8 mouse cellular contexts compared by ENCODE assay signal in the genomic region with DNA sequence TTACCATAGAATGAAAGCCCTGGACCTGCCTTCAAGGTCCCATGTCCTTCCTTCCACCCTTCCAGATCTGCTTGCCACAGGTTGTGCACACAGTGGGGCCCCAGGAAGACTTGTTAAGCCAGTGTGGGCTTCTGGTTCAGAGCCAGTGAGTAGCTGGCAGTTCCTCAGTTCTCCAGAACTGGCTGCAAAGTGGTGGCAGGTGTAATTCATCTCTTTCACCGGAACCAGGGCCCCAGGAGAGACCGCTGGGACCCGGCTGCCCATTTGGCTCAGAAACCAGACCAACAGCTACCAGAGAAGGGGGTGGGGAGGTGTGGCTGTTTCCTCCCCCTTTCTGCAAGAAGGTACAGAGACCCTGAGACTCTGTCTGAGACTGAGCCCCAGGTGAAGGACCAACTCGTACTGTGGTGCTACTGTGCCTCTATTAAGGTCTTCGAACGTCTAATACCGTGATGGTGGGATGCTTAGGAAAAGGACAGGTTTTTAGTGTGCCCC. TPM values are rescaled to one million over a fixed set of nuclear protein-coding genes. Genes with fewer than 3 reads are reported as not detected.
DNase-seq lines count a peak whose midpoint lies in the region; ATAC-seq lines count a peak whose summit lies in the region.

No protein-coding gene starts in this region.

- H3K9ac ChIP-seq in liver, embryonic 11.5 days (ENCODE audit: low read depth, low read length) = no peak overlapping the region
- H3K9ac ChIP-seq in embryonic facial prominence, embryonic 15.5 days = no peak overlapping the region
- H3K9ac ChIP-seq in limb, embryonic 11.5 days (ENCODE audit: low read length) = no peak overlapping the region
- no peak overlapping the region for H3K9ac ChIP-seq in midbrain, embryonic 15.5 days

- peak overlapping the region; percentile 66; the same call in 1 of the 2 replicates for H3K4me3 ChIP-seq in liver, embryonic 11.5 days (ENCODE audit: low read depth, low read length)
- H3K4me3 ChIP-seq in embryonic facial prominence, embryonic 15.5 days (replicated peaks) = peak overlapping the region; percentile 70
- H3K4me3 ChIP-seq in hindbrain, embryonic 10.5 days = peak overlapping the region; percentile 68
- H3K4me3 ChIP-seq in limb, embryonic 11.5 days (ENCODE audit: low read depth, low read length) = peak overlapping the region; percentile 69
- peak overlapping the region; percentile 61 for H3K4me3 ChIP-seq in midbrain, embryonic 15.5 days

- WGBS in liver, embryonic 11.5 days = 12% methylated on average over 7 of the region's 7 CpGs
- WGBS in embryonic facial prominence, embryonic 15.5 days = 10% methylated on average over 7 of the region's 7 CpGs
- WGBS in hindbrain, embryonic 10.5 days = 13% methylated on average over 7 of the region's 7 CpGs
- WGBS in limb, embryonic 11.5 days = 5% methylated on average over 7 of the region's 7 CpGs
- WGBS in midbrain, embryonic 15.5 days = 21% methylated on average over 7 of the region's 7 CpGs

- H3K27me3 ChIP-seq in liver, embryonic 11.5 days (replicated peaks; ENCODE audit: control insufficient read depth, insufficient read depth, low read length) = peaks cover 22% of the 10 kb centered on the region; the same call in 1 of the 2 replicates
- no peaks in the 10 kb centered on the region for H3K27me3 ChIP-seq in embryonic facial prominence, embryonic 15.5 days
- H3K27me3 ChIP-seq in hindbrain, embryonic 10.5 days (ENCODE audit: insufficient read depth, poor library complexity, severe bottlenecking) = peaks cover 35% of the 10 kb centered on the region
- peaks cover 7% of the 10 kb centered on the region; the same call in 1 of the 2 replicates for H3K27me3 ChIP-seq in limb, embryonic 11.5 days (ENCODE audit: control insufficient read depth, insufficient read depth, low read length)
- H3K27me3 ChIP-seq in midbrain, embryonic 15.5 days (replicated peaks) = no peaks in the 10 kb centered on the region; the same call in 1 of the 2 replicates

- ATAC-seq in liver, embryonic 11.5 days (replicated peaks; ENCODE audit: low FRiP score) = no peak
- ATAC-seq in embryonic facial prominence, embryonic 15.5 days (ENCODE audit: insufficient number of reproducible peaks, low FRiP score, low TSS enrichment, low read depth) = peak; percentile 56; the same call in 1 of the 2 replicates
- ATAC-seq in limb, embryonic 11.5 days (ENCODE audit: insufficient number of reproducible peaks, low FRiP score, low TSS enrichment, low read depth) = no peak
- ATAC-seq in midbrain, embryonic 15.5 days (replicated peaks) = no peak

- peaks cover 3% of the 10 kb centered on the region; the same call in 1 of the 2 replicates for H3K4me1 ChIP-seq in liver, embryonic 11.5 days (replicated peaks; ENCODE audit: control insufficient read depth, insufficient read depth, low read length)
- peaks cover 14% of the 10 kb centered on the region for H3K4me1 ChIP-seq in embryonic facial prominence, embryonic 15.5 days
- H3K4me1 ChIP-seq in hindbrain, embryonic 10.5 days (replicated peaks) = peaks cover 34% of the 10 kb centered on the region
- H3K4me1 ChIP-seq in limb, embryonic 11.5 days (ENCODE audit: control insufficient read depth, insufficient read depth, low read length) = peaks cover 9% of the 10 kb centered on the region; the same call in 1 of the 2 replicates
- H3K4me1 ChIP-seq in midbrain, embryonic 15.5 days = peaks cover 19% of the 10 kb centered on the region

- H3K9me3 ChIP-seq in liver, embryonic 11.5 days (ENCODE audit: control insufficient read depth, low read length) = peaks cover 3% of the 10 kb centered on the region; the same call in 1 of the 2 replicates
- H3K9me3 ChIP-seq in embryonic facial prominence, embryonic 15.5 days (replicated peaks) = no peaks in the 10 kb centered on the region
- H3K9me3 ChIP-seq in hindbrain, embryonic 10.5 days = no peaks in the 10 kb centered on the region
- no peaks in the 10 kb centered on the region for H3K9me3 ChIP-seq in limb, embryonic 11.5 days (ENCODE audit: control insufficient read depth, low read length)
- H3K9me3 ChIP-seq in midbrain, embryonic 15.5 days = no peaks in the 10 kb centered on the region

- no peak for DNase-seq in liver, embryonic 11.5 days (ENCODE audit: low spot score)
- DNase-seq in liver = no peak
- DNase-seq in hindbrain, embryonic 10.5 days (ENCODE audit: low spot score) = no peak
- DNase-seq in limb, embryonic 11.5 days (ENCODE audit: low spot score) = no peak
- DNase-seq in urinary bladder, adult 2 months (ENCODE audit: low spot score) = no peak
- DNase-seq in frontal cortex, postnatal 25 days (ENCODE audit: low spot score in 2 of 2) = no peak

- H3K4me2 ChIP-seq in liver, embryonic 11.5 days = peak overlapping the region; percentile 98
- H3K4me2 ChIP-seq in embryonic facial prominence, embryonic 15.5 days (replicated peaks) = peak overlapping the region; percentile 93
- peak overlapping the region; percentile 96 for H3K4me2 ChIP-seq in limb, embryonic 11.5 days (ENCODE audit: low read depth, severe bottlenecking)
- peak overlapping the region; percentile 93 for H3K4me2 ChIP-seq in midbrain, embryonic 15.5 days

- H3K36me3 ChIP-seq in liver, embryonic 11.5 days (ENCODE audit: control insufficient read depth, insufficient read depth, low read length) = no peaks in the 10 kb centered on the region
- no peaks in the 10 kb centered on the region for H3K36me3 ChIP-seq in embryonic facial prominence, embryonic 15.5 days
- H3K36me3 ChIP-seq in hindbrain, embryonic 10.5 days = no peaks in the 10 kb centered on the region
- H3K36me3 ChIP-seq in limb, embryonic 11.5 days (ENCODE audit: control insufficient read depth, insufficient read depth, low read length) = no peaks in the 10 kb centered on the region
- no peaks in the 10 kb centered on the region for H3K36me3 ChIP-seq in midbrain, embryonic 15.5 days (replicated peaks)

- H3K27ac ChIP-seq in liver, embryonic 11.5 days (ENCODE audit: low read depth, low read length) = no peak overlapping the region
- H3K27ac ChIP-seq in embryonic facial prominence, embryonic 15.5 days (replicated peaks) = no peak overlapping the region
- no peak overlapping the region for H3K27ac ChIP-seq in hindbrain, embryonic 10.5 days
- H3K27ac ChIP-seq in limb, embryonic 11.5 days (replicated peaks; ENCODE audit: low read depth, low read length) = no peak overlapping the region
- no peak overlapping the region for H3K27ac ChIP-seq in midbrain, embryonic 15.5 days

RNA-seq across cellular contexts. Expression of gene Lurap1, which starts 7.8 kb away (rescaled TPM):
- polyA plus RNA-seq in liver, embryonic 11.5 days (2014; fragmentation: Nextera tagmentation; extraction: Ambion mirVana) = 0.64 and 1.1 TPM in 2 replicates
- polyA plus RNA-seq in embryonic facial prominence, embryonic 15.5 days (2015; fragmentation: Nextera tagmentation; extraction: Ambion mirVana) = 3.2 and 3.4 TPM in 2 replicates
- 2.1 and 2.2 TPM in 2 replicates for polyA plus RNA-seq in hindbrain, embryonic 10.5 days (2016; fragmentation: Nextera tagmentation; extraction: Ambion mirVana)
- 2.0 and 2.4 TPM in 2 replicates for polyA plus RNA-seq in limb, embryonic 11.5 days (2014; fragmentation: Nextera tagmentation; extraction: Ambion mirVana)
- 2.2 and 2.6 TPM in 2 replicates for polyA plus RNA-seq in midbrain, embryonic 15.5 days (2015; fragmentation: Nextera tagmentation; extraction: Ambion mirVana)
- 3.9 and 4.5 TPM in 2 replicates for polyA plus RNA-seq in urinary bladder, adult 2 months (2012; rRNA removed)

RNA-seq across cellular contexts. Expression of gene Pomgnt1, which starts 19.7 kb away (rescaled TPM):
- polyA plus RNA-seq in liver, embryonic 11.5 days (2014; fragmentation: Nextera tagmentation; extraction: Ambion mirVana) = 32.8 and 37.7 TPM in 2 replicates
- 61.5 and 65.2 TPM in 2 replicates for polyA plus RNA-seq in embryonic facial prominence, embryonic 15.5 days (2015; fragmentation: Nextera tagmentation; extraction: Ambion mirVana)
- 51.9 and 55.0 TPM in 2 replicates for polyA plus RNA-seq in hindbrain, embryonic 10.5 days (2016; fragmentation: Nextera tagmentation; extraction: Ambion mirVana)
- polyA plus RNA-seq in limb, embryonic 11.5 days (2014; fragmentation: Nextera tagmentation; extraction: Ambion mirVana) = 57.0 and 62.4 TPM in 2 replicates
- 70.5 and 72.4 TPM in 2 replicates for polyA plus RNA-seq in midbrain, embryonic 15.5 days (2015; fragmentation: Nextera tagmentation; extraction: Ambion mirVana)
- polyA plus RNA-seq in urinary bladder, adult 2 months (2012; rRNA removed) = 62.6 and 72.7 TPM in 2 replicates

RNA-seq across cellular contexts. Expression of gene Rad54l, which starts 19.9 kb away (rescaled TPM):
- 59.4 and 61.7 TPM in 2 replicates for polyA plus RNA-seq in liver, embryonic 11.5 days (2014; fragmentation: Nextera tagmentation; extraction: Ambion mirVana)
- polyA plus RNA-seq in embryonic facial prominence, embryonic 15.5 days (2015; fragmentation: Nextera tagmentation; extraction: Ambion mirVana) = 21.8 and 23.6 TPM in 2 replicates
- 57.3 and 75.4 TPM in 2 replicates for polyA plus RNA-seq in hindbrain, embryonic 10.5 days (2016; fragmentation: Nextera tagmentation; extraction: Ambion mirVana)
- 66.0 and 69.8 TPM in 2 replicates for polyA plus RNA-seq in limb, embryonic 11.5 days (2014; fragmentation: Nextera tagmentation; extraction: Ambion mirVana)
- 7.9 and 9.3 TPM in 2 replicates for polyA plus RNA-seq in midbrain, embryonic 15.5 days (2015; fragmentation: Nextera tagmentation; extraction: Ambion mirVana)
- 1.1 and 1.3 TPM in 2 replicates for polyA plus RNA-seq in urinary bladder, adult 2 months (2012; rRNA removed)

RNA-seq across cellular contexts. Expression of gene Tspan1, which starts 24.0 kb away (rescaled TPM):
- 0.11 TPM in 1 of 2 replicates, not detected in the other for polyA plus RNA-seq in liver, embryonic 11.5 days (2014; fragmentation: Nextera tagmentation; extraction: Ambion mirVana)
- 5.9 and 9.7 TPM in 2 replicates for polyA plus RNA-seq in embryonic facial prominence, embryonic 15.5 days (2015; fragmentation: Nextera tagmentation; extraction: Ambion mirVana)
- 0.26 TPM in 1 of 2 replicates, not detected in the other for polyA plus RNA-seq in hindbrain, embryonic 10.5 days (2016; fragmentation: Nextera tagmentation; extraction: Ambion mirVana)
- polyA plus RNA-seq in limb, embryonic 11.5 days (2014; fragmentation: Nextera tagmentation; extraction: Ambion mirVana) = 0.17 TPM in 1 of 2 replicates, not detected in the other
- polyA plus RNA-seq in midbrain, embryonic 15.5 days (2015; fragmentation: Nextera tagmentation; extraction: Ambion mirVana) = 0.22 and 0.26 TPM in 2 replicates
- 0.62 and 0.83 TPM in 2 replicates for polyA plus RNA-seq in urinary bladder, adult 2 months (2012; rRNA removed)

RNA-seq across cellular contexts. Expression of gene 1700042G07Rik, which starts 29.8 kb away (rescaled TPM):
- polyA plus RNA-seq in liver, embryonic 11.5 days (2014; fragmentation: Nextera tagmentation; extraction: Ambion mirVana) = not detected in 2 replicates
- polyA plus RNA-seq in embryonic facial prominence, embryonic 15.5 days (2015; fragmentation: Nextera tagmentation; extraction: Ambion mirVana) = not detected in 2 replicates
- polyA plus RNA-seq in hindbrain, embryonic 10.5 days (2016; fragmentation: Nextera tagmentation; extraction: Ambion mirVana) = not detected in 2 replicates
- polyA plus RNA-seq in limb, embryonic 11.5 days (2014; fragmentation: Nextera tagmentation; extraction: Ambion mirVana) = not detected in 2 replicates
- not detected in 2 replicates for polyA plus RNA-seq in midbrain, embryonic 15.5 days (2015; fragmentation: Nextera tagmentation; extraction: Ambion mirVana)
- not detected in 2 replicates for polyA plus RNA-seq in urinary bladder, adult 2 months (2012; rRNA removed)
